Mouse (Mus musculus) kidney, postnatal 0 days (tissue): Measurements from ENCODE around the gene Nosip. TPM values are rescaled to one million over a fixed set of nuclear protein-coding genes. Genes with fewer than 3 reads are reported as not detected.

Experiments used
- ATAC-seq: fragments of 200-750 bp; cut with Nextera tagmentation; replicated peaks from 2 replicates; pipeline ENCODE4 v1.8.0; 2017; ENCODE audit warnings: low read depth, moderate number of reproducible peaks, moderate TSS enrichment, moderate library complexity; ENCODE audit not compliant: low FRiP score
- DNase-seq: peaks from one replicate; pipeline ENCODE4 v3.0.0-alpha.2; 2016; ENCODE audit warnings: low spot score
- H3K27ac ChIP-seq: fragments of 300-500 bp; sonication (generic); 2 replicates; pipeline ENCODE4 v1.5.1; 2014; ENCODE audit warnings: mild to moderate bottlenecking
- H3K27me3 ChIP-seq: fragments of 300-500 bp; sonication (generic); 2 replicates; pipeline ENCODE4 v1.6.1; 2014; ENCODE audit warnings: low read length, mixed read lengths; ENCODE audit not compliant: insufficient read depth
- H3K36me3 ChIP-seq: fragments of 300-500 bp; sonication (generic); 2 replicates; pipeline ENCODE4 v1.6.1; 2014; ENCODE audit warnings: low read length, mixed read lengths; ENCODE audit not compliant: insufficient read depth
- H3K4me1 ChIP-seq: fragments of 300-500 bp; sonication (generic); replicated peaks from 2 replicates; pipeline ENCODE4 v1.6.1; 2014; ENCODE audit warnings: antibody characterized with exemption, low read length, mixed read lengths; ENCODE audit not compliant: insufficient read depth
- H3K4me2 ChIP-seq: fragments of 300-500 bp; sonication (generic); 2 replicates; pipeline ENCODE4 v1.6.1; 2014; ENCODE audit warnings: mild to moderate bottlenecking, low read length, moderate library complexity, mixed read lengths
- H3K4me3 ChIP-seq: fragments of 300-500 bp; sonication (generic); replicated peaks from 2 replicates; pipeline ENCODE4 v1.5.1; 2014; ENCODE audit warnings: low read depth, low read length
- H3K9ac ChIP-seq: fragments of 300-500 bp; sonication (generic); 2 replicates; pipeline ENCODE4 v1.6.1; 2014; ENCODE audit warnings: low read depth, low read length
- H3K9me3 ChIP-seq: fragments of 300-500 bp; sonication (generic); replicated peaks from 2 replicates; pipeline ENCODE4 v1.6.1; 2016; ENCODE audit warnings: low read length, inconsistent platforms, mixed read lengths
- CTCF ChIP-seq: IDR thresholded peaks from 2 replicates; pipeline ENCODE4 v1.5.1; 2016; ENCODE audit warnings: antibody characterized with exemption, low read depth, mild to moderate bottlenecking, moderate library complexity
- WGBS: fragments of 180-500 bp; shearing (Covaris S2); extraction: QIAGEN DNeasy Blood & Tissue Kit; methylation state at CpG from one replicate; pipeline ENCODE4 v1.1.7; 2014; 5-methylcytosine and 5-hydroxymethylcytosine counted together
- polyA plus RNA-seq: library from polyadenylated mRNA; unstranded; fragments of >200 nt; fragmentation: Nextera tagmentation; extraction: Ambion mirVana; gene quantifications from 2 replicates; pipeline ENCODE4 v1.2.1, GENCODE M21; 2015

Gene Nosip
- polyA plus RNA-seq, 1 experiment from 2014 or later, result 65.0 TPM

GRCm38 (mm10) chr7:45040851-45041250, 21.4 kb upstream of the Nosip start:
- no peak overlapping the region for H3K4me3 ChIP-seq
- DNase-seq, result no peak
- H3K36me3 ChIP-seq, result peaks cover 73% of the 10 kb centered on the region
- 95% methylated on average over 9 of the region's 9 CpGs for WGBS
- H3K27me3 ChIP-seq, result no peaks in the 10 kb centered on the region
- TF ChIP-seq CTCF, result no peak
- no peaks in the 10 kb centered on the region for H3K4me1 ChIP-seq
- H3K27ac ChIP-seq, result no peak overlapping the region
- no peaks in the 10 kb centered on the region for H3K9me3 ChIP-seq
- no peak overlapping the region for H3K4me2 ChIP-seq
- H3K9ac ChIP-seq, result no peak overlapping the region
- ATAC-seq, result no peak

GRCm38 (mm10) chr7:45043307-45043706, 18.9 kb upstream of the Nosip start:
- Histone ChIP-seq H3K4me2 (no peak overlapping the region), H3K4me1 (no peaks in the 10 kb centered on the region), H3K27ac (no peak overlapping the region), H3K27me3 (no peaks in the 10 kb centered on the region), H3K36me3 (peaks cover 76% of the 10 kb centered on the region), H3K9me3 (no peaks in the 10 kb centered on the region), H3K9ac (no peak overlapping the region), H3K4me3 (no peak overlapping the region)
- no peak for TF ChIP-seq CTCF
- no peak for DNase-seq
- no peak for ATAC-seq
- 89% methylated on average over 13 of the region's 14 CpGs for WGBS

- no peak overlapping the region for H3K4me3 ChIP-seq
- WGBS, result 89% methylated on average over 22 of the region's 22 CpGs
- peaks cover 73% of the 10 kb centered on the region for H3K36me3 ChIP-seq
- H3K4me1 ChIP-seq, result no peaks in the 10 kb centered on the region
- no peak overlapping the region for H3K27ac ChIP-seq
- no peaks in the 10 kb centered on the region for H3K27me3 ChIP-seq
- ATAC-seq (no peak), DNase-seq (no peak)
- H3K4me2 ChIP-seq, result no peak overlapping the region
- H3K9ac ChIP-seq, result no peak overlapping the region
- H3K9me3 ChIP-seq, result no peaks in the 10 kb centered on the region
- no peak for TF ChIP-seq CTCF
These were observed 16.5 kb upstream of the Nosip start for GRCm38 (mm10) chr7:45045741-45046140.

GRCm38 (mm10) chr7:45046853-45047350, 15.3 kb upstream of the Nosip start:
- H3K9me3 ChIP-seq, result no peaks in the 10 kb centered on the region
- H3K36me3 ChIP-seq, result peaks cover 63% of the 10 kb centered on the region
- ATAC-seq, result no peak
- TF ChIP-seq CTCF, result no peak
- 0 out of 2 replicates have a peak, but pooled peaks cover 6% of the 10 kb centered on the region for H3K4me1 ChIP-seq
- no peak overlapping the region for H3K4me2 ChIP-seq
- no peaks in the 10 kb centered on the region for H3K27me3 ChIP-seq
- DNase-seq, result no peak
- 94% methylated on average over 26 of the region's 26 CpGs for WGBS
- H3K9ac ChIP-seq, result no peak overlapping the region
- no peak overlapping the region for H3K27ac ChIP-seq
- H3K4me3 ChIP-seq, result no peak overlapping the region

GRCm38 (mm10) chr7:45047491-45047890, 14.7 kb upstream of the Nosip start:
- no peak for ATAC-seq
- H3K4me3 ChIP-seq, result no peak overlapping the region
- H3K4me1 ChIP-seq, result 0 out of 2 replicates have a peak, but pooled peaks cover 6% of the 10 kb centered on the region
- H3K27me3 ChIP-seq, result no peaks in the 10 kb centered on the region
- WGBS, result 95% methylated on average over 14 of the region's 14 CpGs
- no peak overlapping the region for H3K4me2 ChIP-seq
- H3K36me3 ChIP-seq, result peaks cover 58% of the 10 kb centered on the region
- no peak for TF ChIP-seq CTCF
- no peak overlapping the region for H3K9ac ChIP-seq
- no peaks in the 10 kb centered on the region for H3K9me3 ChIP-seq
- DNase-seq, result no peak
- no peak overlapping the region for H3K27ac ChIP-seq

GRCm38 (mm10) chr7:45048001-45048890, 14.0 kb upstream of the Nosip start:
- no peak for DNase-seq
- H3K9ac ChIP-seq, result no peak overlapping the region
- 90% methylated on average over 37 of the region's 38 CpGs for WGBS
- H3K4me1 ChIP-seq, result 0 out of 2 replicates have a peak, but pooled peaks cover 6% of the 10 kb centered on the region
- no peak overlapping the region for H3K4me3 ChIP-seq
- H3K4me2 ChIP-seq, result no peak overlapping the region
- no peak for ATAC-seq
- H3K36me3 ChIP-seq, result peaks cover 51% of the 10 kb centered on the region
- no peak overlapping the region for H3K27ac ChIP-seq
- TF ChIP-seq CTCF, result peak; percentile 6; the same call in 1 of the 2 replicates
- no peaks in the 10 kb centered on the region for H3K27me3 ChIP-seq
- no peaks in the 10 kb centered on the region for H3K9me3 ChIP-seq
